Mouse (Mus musculus): Measurements from ENCODE around the gene Tgif2. TPM values are rescaled to one million over a fixed set of nuclear protein-coding genes. Genes with fewer than 3 reads are reported as not detected.
"Not testable (repeated sequence)": the region's sequence is repeated elsewhere in the genome, so short reads cannot be mapped to it uniquely, and the experiment has no call there.

The Tgif2 gene
- total and polyA plus RNA-seq, 2 experiments = 0.28 to 0.77 TPM

DNA sequence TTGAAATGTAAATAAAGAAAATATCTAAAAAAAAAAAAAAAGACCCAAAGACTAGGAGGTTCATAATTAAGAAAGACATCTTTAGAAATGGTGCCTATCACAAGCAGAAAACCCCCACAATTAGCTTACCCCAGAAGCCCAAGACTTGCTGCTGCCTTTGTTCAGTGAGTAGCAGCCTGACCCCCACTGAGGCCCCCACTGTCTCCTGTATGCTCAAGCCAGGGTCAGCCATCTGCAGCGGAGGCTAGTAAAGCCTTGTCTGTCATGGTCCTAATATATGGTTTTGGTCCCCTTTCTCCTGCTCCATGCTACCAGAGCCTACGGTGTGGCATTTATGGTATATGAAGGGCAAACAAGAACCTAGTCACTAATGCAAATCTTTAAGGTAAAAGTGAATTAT is 61.5 kb downstream of the Tgif2 start:
- H3K27me3 ChIP-seq (ENCODE audit: control insufficient read depth, insufficient read depth, low read length) = no peaks in the 10 kb centered on the region
- no peaks in the 10 kb centered on the region; the same call in 1 of the 2 replicates for H3K4me1 ChIP-seq (ENCODE audit: control insufficient read depth, insufficient read depth, low read length)
- no peak overlapping the region for H3K9ac ChIP-seq (ENCODE audit: low read depth, low read length)
- WGBS = 96% methylated on average over 2 of the region's 2 CpGs
- H3K36me3 ChIP-seq (ENCODE audit: control insufficient read depth, insufficient read depth, low read length) = no peaks in the 10 kb centered on the region
- TF ChIP-seq CTCF (IDR thresholded peaks at IDR 0.05; ENCODE audit: low read depth, low read length) = no peak
- no peak for TF ChIP-seq POLR2A (IDR thresholded peaks at IDR 0.05; ENCODE audit: extremely low read depth, insufficient read depth, low read length)
- no peak for DNase-seq (ENCODE audit: extremely low read depth, low read depth, low spot score)
- no peaks in the 10 kb centered on the region for H3K79me2 ChIP-seq (ENCODE audit: control insufficient read depth, insufficient read depth, low read length)
- H3K27ac ChIP-seq (replicated peaks; ENCODE audit: insufficient read depth, low read depth, low read length) = no peak overlapping the region
- H3K4me3 ChIP-seq (ENCODE audit: insufficient read depth, low read depth, low read length) = no peak overlapping the region

DNA sequence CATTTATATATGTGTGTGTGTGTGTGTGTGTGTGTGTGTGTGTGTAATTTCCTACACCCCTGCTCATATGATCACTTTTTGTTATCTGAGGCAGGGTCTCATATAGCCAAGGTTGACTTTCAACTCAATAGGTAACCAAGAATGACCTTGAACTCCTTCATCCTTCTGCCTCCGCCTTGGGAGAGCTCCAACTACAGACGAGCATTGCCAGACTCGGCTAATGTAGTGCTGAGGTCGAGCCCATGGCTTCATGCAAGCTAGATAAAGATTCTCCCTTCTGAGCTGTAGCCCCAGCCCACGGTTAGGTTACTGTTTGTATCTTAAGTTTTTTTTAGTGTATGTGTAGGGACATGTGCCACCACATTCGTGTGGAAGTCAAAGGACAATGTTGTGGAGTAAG is 62.1 kb downstream of the Tgif2 start:
- TF ChIP-seq POLR2A (IDR thresholded peaks at IDR 0.05; ENCODE audit: extremely low read depth, insufficient read depth, low read length) (no peak), CTCF (IDR thresholded peaks at IDR 0.05; ENCODE audit: low read depth, low read length) (no peak)
- Histone ChIP-seq H3K4me1 (ENCODE audit: control insufficient read depth, insufficient read depth, low read length) (no peaks in the 10 kb centered on the region; the same call in 1 of the 2 replicates), H3K4me3 (ENCODE audit: insufficient read depth, low read depth, low read length) (no peak overlapping the region), H3K79me2 (ENCODE audit: control insufficient read depth, insufficient read depth, low read length) (no peaks in the 10 kb centered on the region), H3K27me3 (ENCODE audit: control insufficient read depth, insufficient read depth, low read length) (no peaks in the 10 kb centered on the region), H3K9ac (ENCODE audit: low read depth, low read length) (no peak overlapping the region), H3K27ac (replicated peaks; ENCODE audit: insufficient read depth, low read depth, low read length) (no peak overlapping the region), H3K36me3 (ENCODE audit: control insufficient read depth, insufficient read depth, low read length) (no peaks in the 10 kb centered on the region)
- 61% methylated on average over 6 of the region's 6 CpGs for WGBS
- no peak for DNase-seq (ENCODE audit: extremely low read depth, low read depth, low spot score)

- not testable (repeated sequence) for H3K4me3 ChIP-seq (ENCODE audit: insufficient read depth, low read depth, low read length); DNase-seq (ENCODE audit: extremely low read depth, low read depth, low spot score); H3K36me3 ChIP-seq (ENCODE audit: control insufficient read depth, insufficient read depth, low read length); H3K4me1 ChIP-seq (ENCODE audit: control insufficient read depth, insufficient read depth, low read length); H3K27ac ChIP-seq (replicated peaks; ENCODE audit: insufficient read depth, low read depth, low read length); H3K79me2 ChIP-seq (ENCODE audit: control insufficient read depth, insufficient read depth, low read length); H3K27me3 ChIP-seq (ENCODE audit: control insufficient read depth, insufficient read depth, low read length); H3K9ac ChIP-seq (ENCODE audit: low read depth, low read length)
- 65% methylated on average over 4 of the region's 4 CpGs for WGBS
These were observed 62.6 kb downstream of the Tgif2 start for GRCm38 (mm10) chr2:156902411-156902810.

DNA sequence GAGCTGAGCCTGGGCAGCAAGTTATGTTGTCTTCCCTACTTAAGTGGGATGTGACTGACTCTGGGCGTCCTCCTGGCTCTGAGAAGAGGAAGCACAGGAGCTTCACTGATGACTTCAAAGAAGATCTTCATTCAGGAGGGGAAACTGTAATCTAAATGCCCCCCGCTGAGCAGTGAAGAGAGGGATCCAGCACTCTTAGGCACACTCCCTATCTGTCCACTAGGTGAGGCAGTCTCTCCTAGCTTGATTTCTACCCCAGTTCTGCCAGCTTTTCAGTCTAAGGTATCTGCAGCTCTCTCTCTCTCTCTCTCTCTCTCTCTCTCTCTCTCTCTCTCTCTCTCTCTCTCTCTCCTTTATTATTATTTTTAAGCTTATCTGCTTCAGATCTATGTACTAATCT is 63.6 kb downstream of the Tgif2 start:
- no peak overlapping the region for H3K4me3 ChIP-seq (ENCODE audit: insufficient read depth, low read depth, low read length)
- H3K27ac ChIP-seq (replicated peaks; ENCODE audit: insufficient read depth, low read depth, low read length) = no peak overlapping the region
- DNase-seq (ENCODE audit: extremely low read depth, low read depth, low spot score) = no peak
- H3K36me3 ChIP-seq (ENCODE audit: control insufficient read depth, insufficient read depth, low read length) = no peaks in the 10 kb centered on the region
- no peak for TF ChIP-seq CTCF (IDR thresholded peaks at IDR 0.05; ENCODE audit: low read depth, low read length)
- TF ChIP-seq POLR2A (IDR thresholded peaks at IDR 0.05; ENCODE audit: extremely low read depth, insufficient read depth, low read length) = no peak
- H3K79me2 ChIP-seq (ENCODE audit: control insufficient read depth, insufficient read depth, low read length) = no peaks in the 10 kb centered on the region
- no peak overlapping the region for H3K9ac ChIP-seq (ENCODE audit: low read depth, low read length)
- 73% methylated on average over 2 of the region's 2 CpGs for WGBS
- no peaks in the 10 kb centered on the region; the same call in 1 of the 2 replicates for H3K4me1 ChIP-seq (ENCODE audit: control insufficient read depth, insufficient read depth, low read length)
- no peaks in the 10 kb centered on the region for H3K27me3 ChIP-seq (ENCODE audit: control insufficient read depth, insufficient read depth, low read length)

Other genes with a start within 250 kb of the Tgif2 start
- 3.2 and 4.0 TPM in 2 replicates for gene Dlgap4, start 226.3 kb upstream of the Tgif2 start, total RNA-seq (2014; rRNA removed)
- gene Dlgap4, start 226.3 kb upstream of the Tgif2 start, polyA plus RNA-seq (2012; rRNA removed) = 13.9 and 22.8 TPM in 2 replicates
- gene Myl9, start 64.6 kb upstream of the Tgif2 start, total RNA-seq (2014; rRNA removed) = 5.6 and 6.4 TPM in 2 replicates
- 4.6 and 6.1 TPM in 2 replicates for gene Myl9, start 64.6 kb upstream of the Tgif2 start, polyA plus RNA-seq (2012; rRNA removed)
- 1.1 and 2.1 TPM in 2 replicates for gene 4930518I15Rik, start 17.9 kb downstream of the Tgif2 start, total RNA-seq (2014; rRNA removed)
- 0.17 and 0.55 TPM in 2 replicates for gene 4930518I15Rik, start 17.9 kb downstream of the Tgif2 start, polyA plus RNA-seq (2012; rRNA removed)
- 149 and 196 TPM in 2 replicates for gene Rab5if, start 23.1 kb downstream of the Tgif2 start, total RNA-seq (2014; rRNA removed)
- 122 and 142 TPM in 2 replicates for gene Rab5if, start 23.1 kb downstream of the Tgif2 start, polyA plus RNA-seq (2012; rRNA removed)
- gene Sla2, start 47.2 kb downstream of the Tgif2 start, total RNA-seq (2014; rRNA removed) = 0.09 and 0.13 TPM in 2 replicates
- 0.10 and 0.20 TPM in 2 replicates for gene Sla2, start 47.2 kb downstream of the Tgif2 start, polyA plus RNA-seq (2012; rRNA removed)
- 9.1 and 9.7 TPM in 2 replicates for gene Ndrg3, start 152.0 kb downstream of the Tgif2 start, total RNA-seq (2014; rRNA removed)
- 17.6 and 20.8 TPM in 2 replicates for gene Ndrg3, start 152.0 kb downstream of the Tgif2 start, polyA plus RNA-seq (2012; rRNA removed)
- 1.0 TPM in 2 replicates for gene Dsn1, start 167.1 kb downstream of the Tgif2 start, total RNA-seq (2014; rRNA removed)
- gene Dsn1, start 167.1 kb downstream of the Tgif2 start, polyA plus RNA-seq (2012; rRNA removed) = 0.10 and 0.49 TPM in 2 replicates
- gene Soga1, start 239.2 kb downstream of the Tgif2 start, total RNA-seq (2014; rRNA removed) = 1.0 and 2.6 TPM in 2 replicates
- gene Soga1, start 239.2 kb downstream of the Tgif2 start, polyA plus RNA-seq (2012; rRNA removed) = 1.1 and 1.5 TPM in 2 replicates
- gene Tldc2, start 247.0 kb downstream of the Tgif2 start, total RNA-seq (2014; rRNA removed) = not detected in 2 replicates
- not detected in 2 replicates for gene Tldc2, start 247.0 kb downstream of the Tgif2 start, polyA plus RNA-seq (2012; rRNA removed)